Mouse (Mus musculus) forebrain, embryonic 13.5 days (tissue): ENCODE data around the gene AW822073. TPM values are rescaled to one million over a fixed set of nuclear protein-coding genes. Genes with fewer than 3 reads are reported as not detected.
"Not testable (repeated sequence)": the region's sequence is repeated elsewhere in the genome, so short reads cannot be mapped to it uniquely, and the experiment has no call there.

Source experiments
- ATAC-seq: fragments of 200-750 bp; cut with Nextera tagmentation; 2 replicates; pipeline ENCODE4 v1.8.0; 2017
- H3K27ac ChIP-seq: fragments of 300-500 bp; sonication (generic); 2 replicates; pipeline ENCODE4 v1.5.1; 2015; ENCODE audit warnings: inconsistent platforms, mild to moderate bottlenecking, moderate library complexity
- H3K27me3 ChIP-seq: fragments of 300-500 bp; sonication (generic); 2 replicates; pipeline ENCODE4 v1.6.1; 2015; ENCODE audit warnings: mild to moderate bottlenecking, inconsistent platforms
- H3K36me3 ChIP-seq: fragments of 300-500 bp; sonication (generic); 2 replicates; pipeline ENCODE4 v1.6.1; 2015; ENCODE audit warnings: mild to moderate bottlenecking, inconsistent platforms; ENCODE audit not compliant: poor library complexity, severe bottlenecking
- H3K4me1 ChIP-seq: fragments of 300-500 bp; sonication (generic); 2 replicates; pipeline ENCODE4 v1.6.1; 2015; ENCODE audit warnings: inconsistent platforms
- H3K4me2 ChIP-seq: fragments of 300-500 bp; sonication (generic); 2 replicates; pipeline ENCODE4 v1.6.1; 2015; ENCODE audit warnings: inconsistent platforms, mild to moderate bottlenecking, moderate library complexity
- H3K4me3 ChIP-seq: fragments of 300-500 bp; sonication (generic); 2 replicates; pipeline ENCODE4 v1.5.1; 2015; ENCODE audit warnings: mild to moderate bottlenecking, inconsistent platforms
- H3K9ac ChIP-seq: fragments of 300-500 bp; sonication (generic); 2 replicates; pipeline ENCODE4 v1.6.1; 2015; ENCODE audit warnings: mild to moderate bottlenecking, inconsistent platforms
- H3K9me3 ChIP-seq: fragments of 300-500 bp; sonication (generic); replicated peaks from 2 replicates; pipeline ENCODE4 v1.6.1; 2016; ENCODE audit warnings: inconsistent platforms
- WGBS: fragments of 180-500 bp; shearing (Covaris S2); methylation state at CpG from one replicate; pipeline ENCODE4 v1.1.7; 2015; 5-methylcytosine and 5-hydroxymethylcytosine counted together
- polyA plus RNA-seq: library from polyadenylated mRNA; unstranded; fragments of >200 nt; fragmentation: Nextera tagmentation; extraction: Ambion mirVana; gene quantifications from 2 replicates; pipeline ENCODE4 v1.2.1, GENCODE M21; 2015

Gene AW822073
- polyA plus RNA-seq, 1 experiment from 2014 or later, result not detected

GRCm38 (mm10) chr10:58232641-58232969, 7.9 kb upstream of the AW822073 start, which contains the start of gene Duxf3:
TSS of gene Duxf3 (minus strand) at chr10:58232675.
- H3K4me2 ChIP-seq, H3K4me1 ChIP-seq, H3K9ac ChIP-seq, H3K27me3 ChIP-seq, H3K4me3 ChIP-seq, H3K27ac ChIP-seq, H3K36me3 ChIP-seq: not testable (repeated sequence)
- H3K9me3 ChIP-seq, result peaks cover 24% of the 10 kb centered on the region
- 80% methylated on average over 6 of the region's 8 CpGs for WGBS
- ATAC-seq, result peak; percentile 43

GRCm38 (mm10) chr10:58231779-58232640, 7.3 kb upstream of the AW822073 start:
- H3K4me2 ChIP-seq, H3K27me3 ChIP-seq, H3K4me3 ChIP-seq, H3K9ac ChIP-seq, H3K27ac ChIP-seq, H3K4me1 ChIP-seq, H3K36me3 ChIP-seq: not testable (repeated sequence)
- 88% methylated on average over 35 of the region's 35 CpGs for WGBS
- peak; percentile 84 for ATAC-seq
- peaks cover 24% of the 10 kb centered on the region for H3K9me3 ChIP-seq

- peaks cover 23% of the 10 kb centered on the region for H3K9me3 ChIP-seq
- H3K4me1 ChIP-seq, H3K4me3 ChIP-seq, H3K36me3 ChIP-seq, H3K27me3 ChIP-seq, H3K27ac ChIP-seq, H3K4me2 ChIP-seq, H3K9ac ChIP-seq: not testable (repeated sequence)
- peak; percentile 49 for ATAC-seq
- WGBS, result 85% methylated on average over 5 of the region's 7 CpGs
Measured at GRCm38 (mm10) chr10:58231088-58231487, 6.4 kb upstream of the AW822073 start.

- not testable (repeated sequence) for ATAC-seq, H3K9ac ChIP-seq, H3K36me3 ChIP-seq, H3K27ac ChIP-seq, H3K27me3 ChIP-seq, H3K4me3 ChIP-seq, H3K4me1 ChIP-seq, H3K4me2 ChIP-seq
- H3K9me3 ChIP-seq, result peaks cover 19% of the 10 kb centered on the region
- 53% methylated on average over 3 of the region's 3 CpGs for WGBS
Measured at GRCm38 (mm10) chr10:58230021-58230420, 5.3 kb upstream of the AW822073 start.

- not testable (repeated sequence) for H3K27ac ChIP-seq, H3K4me2 ChIP-seq, H3K4me1 ChIP-seq, H3K27me3 ChIP-seq, H3K9ac ChIP-seq, H3K36me3 ChIP-seq, H3K4me3 ChIP-seq, ATAC-seq
- peaks cover 19% of the 10 kb centered on the region for H3K9me3 ChIP-seq
- 79% methylated on average over 3 of the region's 6 CpGs for WGBS
Measured at GRCm38 (mm10) chr10:58227798-58228197, 3.1 kb upstream of the AW822073 start.

GRCm38 (mm10) chr10:58226357-58226756, 1.6 kb upstream of the AW822073 start:
- not testable (repeated sequence) for H3K4me2 ChIP-seq, H3K36me3 ChIP-seq, H3K27ac ChIP-seq, H3K9me3 ChIP-seq, H3K9ac ChIP-seq, ATAC-seq, H3K4me3 ChIP-seq, H3K4me1 ChIP-seq, H3K27me3 ChIP-seq
- 75% methylated on average over 4 of the region's 4 CpGs for WGBS

GRCm38 (mm10) chr10:58223972-58224805, 541 bp downstream of the AW822073 start:
- H3K27ac ChIP-seq, H3K4me3 ChIP-seq, H3K9me3 ChIP-seq, H3K4me2 ChIP-seq, ATAC-seq, H3K27me3 ChIP-seq, H3K36me3 ChIP-seq, H3K4me1 ChIP-seq, H3K9ac ChIP-seq: not testable (repeated sequence)
- 86% methylated on average over 31 of the region's 31 CpGs for WGBS

GRCm38 (mm10) chr10:58223161-58223560, 1.6 kb downstream of the AW822073 start:
- H3K9ac ChIP-seq, H3K9me3 ChIP-seq, H3K4me2 ChIP-seq, H3K36me3 ChIP-seq, H3K4me1 ChIP-seq, H3K27ac ChIP-seq, H3K4me3 ChIP-seq, ATAC-seq, H3K27me3 ChIP-seq: not testable (repeated sequence)
- WGBS, result 89% methylated on average over 4 of the region's 6 CpGs

GRCm38 (mm10) chr10:58221571-58221970, 3.2 kb downstream of the AW822073 start:
- H3K9me3 ChIP-seq, H3K27ac ChIP-seq, H3K9ac ChIP-seq, H3K36me3 ChIP-seq, ATAC-seq, H3K4me1 ChIP-seq, H3K4me2 ChIP-seq, H3K27me3 ChIP-seq, H3K4me3 ChIP-seq: not testable (repeated sequence)
- WGBS, result 93% methylated on average over 2 of the region's 2 CpGs

- no peak overlapping the region for H3K4me3 ChIP-seq
- no peaks in the 10 kb centered on the region for H3K27me3 ChIP-seq
- no peaks in the 10 kb centered on the region for H3K36me3 ChIP-seq
- H3K27ac ChIP-seq, result no peak overlapping the region
- 87% methylated on average over 6 of the region's 6 CpGs for WGBS
- H3K4me1 ChIP-seq, result no peaks in the 10 kb centered on the region
- H3K9ac ChIP-seq, result no peak overlapping the region
- no peak for ATAC-seq
- H3K9me3 ChIP-seq, result no peaks in the 10 kb centered on the region; the same call in 1 of the 2 replicates
- no peak overlapping the region for H3K4me2 ChIP-seq
Measured at GRCm38 (mm10) chr10:58220726-58221125, 4.0 kb downstream of the AW822073 start.

- Histone ChIP-seq H3K36me3 (no peaks in the 10 kb centered on the region), H3K9ac (no peak overlapping the region), H3K4me2 (no peak overlapping the region), H3K4me1 (no peaks in the 10 kb centered on the region), H3K9me3 (no peaks in the 10 kb centered on the region; the same call in 1 of the 2 replicates), H3K4me3 (no peak overlapping the region), H3K27me3 (no peaks in the 10 kb centered on the region), H3K27ac (no peak overlapping the region)
- ATAC-seq, result no peak
- 86% methylated on average over 3 of the region's 3 CpGs for WGBS
Measured at GRCm38 (mm10) chr10:58217366-58217765, 7.4 kb downstream of the AW822073 start.

- H3K9me3 ChIP-seq, result no peaks in the 10 kb centered on the region; the same call in 1 of the 2 replicates
- H3K9ac ChIP-seq, result no peak overlapping the region
- H3K27ac ChIP-seq, result no peak overlapping the region
- H3K4me2 ChIP-seq, result no peak overlapping the region
- H3K27me3 ChIP-seq, result no peaks in the 10 kb centered on the region
- H3K4me3 ChIP-seq, result no peak overlapping the region
- H3K36me3 ChIP-seq, result no peaks in the 10 kb centered on the region
- WGBS, result 84% methylated on average over 1 of the region's 1 CpGs
- H3K4me1 ChIP-seq, result no peaks in the 10 kb centered on the region
- no peak for ATAC-seq
Measured at GRCm38 (mm10) chr10:58215353-58215752, 9.4 kb downstream of the AW822073 start.
